Comparison of ENCODE assay signal across 8 mouse cellular contexts in genomic region chr11:69070093-69070492, GRCm38 (mm10). TPM values are rescaled to one million over a fixed set of nuclear protein-coding genes. Genes with fewer than 3 reads are reported as not detected.
DNase-seq lines count a peak whose midpoint lies in the region; ATAC-seq lines count a peak whose summit lies in the region.

No protein-coding gene starts in this region.

- no peaks in the 10 kb centered on the region for H3K27me3 ChIP-seq in lung, embryonic 16.5 days (ENCODE audit: control insufficient read depth, insufficient read depth, low read depth, low read length)
- H3K27me3 ChIP-seq in forebrain, embryonic 12.5 days: 0 out of 2 replicates have a peak, but pooled peaks cover 3% of the 10 kb centered on the region
- H3K27me3 ChIP-seq in limb, embryonic 12.5 days: peaks cover 4% of the 10 kb centered on the region; the same call in 1 of the 2 replicates
- no peaks in the 10 kb centered on the region for H3K27me3 ChIP-seq in neural tube, embryonic 15.5 days (replicated peaks)

- WGBS in lung, embryonic 16.5 days: 1% methylated on average over 13 of the region's 13 CpGs
- WGBS in forebrain, embryonic 12.5 days: under 1% methylated on average over 13 of the region's 13 CpGs
- 1% methylated on average over 13 of the region's 13 CpGs for WGBS in limb, embryonic 12.5 days
- WGBS in neural tube, embryonic 15.5 days: 2% methylated on average over 13 of the region's 13 CpGs

- peak overlapping the region; percentile 96 for H3K27ac ChIP-seq in lung, embryonic 16.5 days (ENCODE audit: low read length)
- peak overlapping the region; percentile 93 for H3K27ac ChIP-seq in forebrain, embryonic 12.5 days
- H3K27ac ChIP-seq in limb, embryonic 12.5 days: peak overlapping the region; percentile 94
- peak overlapping the region; percentile 87 for H3K27ac ChIP-seq in neural tube, embryonic 15.5 days (replicated peaks)

- peak overlapping the region; percentile 84 for H3K9ac ChIP-seq in lung, embryonic 16.5 days (ENCODE audit: low read length)
- peak overlapping the region; percentile 82 for H3K9ac ChIP-seq in forebrain, embryonic 12.5 days
- peak overlapping the region; percentile 81 for H3K9ac ChIP-seq in limb, embryonic 12.5 days (replicated peaks)
- peak overlapping the region; percentile 79 for H3K9ac ChIP-seq in neural tube, embryonic 15.5 days (replicated peaks)

- H3K4me3 ChIP-seq in lung, embryonic 16.5 days (ENCODE audit: low read length): peak overlapping the region; percentile 71
- peak overlapping the region; percentile 60 for H3K4me3 ChIP-seq in forebrain, embryonic 12.5 days (replicated peaks)
- H3K4me3 ChIP-seq in limb, embryonic 12.5 days (replicated peaks): peak overlapping the region; percentile 62
- H3K4me3 ChIP-seq in neural tube, embryonic 15.5 days (replicated peaks): peak overlapping the region; percentile 70

- DNase-seq in lung, postnatal 14 days: no peak
- no peak for DNase-seq in thymus, postnatal 10 days (ENCODE audit: low spot score in 2 of 2)
- DNase-seq in thymus, postnatal 0 days (ENCODE audit: low spot score): no peak
- DNase-seq in cerebellum, adult 8-10 months: no peak

- ATAC-seq in lung, embryonic 16.5 days (ENCODE audit: low read depth): no peak
- ATAC-seq in forebrain, embryonic 12.5 days (ENCODE audit: low FRiP score): no peak
- no peak for ATAC-seq in limb, embryonic 12.5 days (ENCODE audit: insufficient number of reproducible peaks, insufficient read depth, low FRiP score, low TSS enrichment, low read depth)
- no peak for ATAC-seq in neural tube, embryonic 15.5 days (ENCODE audit: low FRiP score)

- no peaks in the 10 kb centered on the region for H3K36me3 ChIP-seq in lung, embryonic 16.5 days (ENCODE audit: control insufficient read depth, insufficient read depth, low read length)
- no peaks in the 10 kb centered on the region for H3K36me3 ChIP-seq in forebrain, embryonic 12.5 days (replicated peaks)
- H3K36me3 ChIP-seq in limb, embryonic 12.5 days: no peaks in the 10 kb centered on the region
- H3K36me3 ChIP-seq in neural tube, embryonic 15.5 days: no peaks in the 10 kb centered on the region

- H3K4me2 ChIP-seq in lung, embryonic 16.5 days (ENCODE audit: low read depth, low read length): peak overlapping the region; percentile 69
- peak overlapping the region; percentile 80 for H3K4me2 ChIP-seq in forebrain, embryonic 12.5 days
- peak overlapping the region; percentile 84 for H3K4me2 ChIP-seq in limb, embryonic 12.5 days
- H3K4me2 ChIP-seq in neural tube, embryonic 15.5 days: peak overlapping the region; percentile 78

- H3K9me3 ChIP-seq in lung, embryonic 16.5 days (ENCODE audit: control insufficient read depth, low read length): no peaks in the 10 kb centered on the region
- no peaks in the 10 kb centered on the region for H3K9me3 ChIP-seq in forebrain, embryonic 12.5 days
- no peaks in the 10 kb centered on the region for H3K9me3 ChIP-seq in limb, embryonic 12.5 days
- H3K9me3 ChIP-seq in neural tube, embryonic 15.5 days (replicated peaks): no peaks in the 10 kb centered on the region

- H3K4me1 ChIP-seq in lung, embryonic 16.5 days (replicated peaks; ENCODE audit: control insufficient read depth, insufficient read depth, low read length): peaks cover 38% of the 10 kb centered on the region
- peaks cover 42% of the 10 kb centered on the region for H3K4me1 ChIP-seq in forebrain, embryonic 12.5 days
- peaks cover 41% of the 10 kb centered on the region for H3K4me1 ChIP-seq in limb, embryonic 12.5 days (replicated peaks)
- H3K4me1 ChIP-seq in neural tube, embryonic 15.5 days: peaks cover 60% of the 10 kb centered on the region

RNA-seq across cellular contexts. Expression of gene Tmem107, which starts 0.5 kb away (rescaled TPM):
- polyA plus RNA-seq in lung, embryonic 16.5 days (2015; fragmentation: Nextera tagmentation; extraction: Ambion mirVana): 101 and 104 TPM in 2 replicates
- 53.4 and 56.9 TPM in 2 replicates for polyA plus RNA-seq in forebrain, embryonic 12.5 days (2016; fragmentation: Nextera tagmentation; extraction: Ambion mirVana)
- 39.5 and 41.0 TPM in 2 replicates for polyA plus RNA-seq in limb, embryonic 12.5 days (2016; fragmentation: Nextera tagmentation; extraction: Ambion mirVana)
- 33.3 and 39.2 TPM in 2 replicates for polyA plus RNA-seq in neural tube, embryonic 15.5 days (2015; fragmentation: Nextera tagmentation; extraction: Ambion mirVana)
- 29.8 and 33.2 TPM in 2 replicates for polyA plus RNA-seq in thymus, postnatal 0 days (2015; fragmentation: Nextera tagmentation; extraction: Ambion mirVana)

RNA-seq across cellular contexts. Expression of gene Borcs6, which starts 10.6 kb away (rescaled TPM):
- 7.2 and 8.6 TPM in 2 replicates for polyA plus RNA-seq in lung, embryonic 16.5 days (2015; fragmentation: Nextera tagmentation; extraction: Ambion mirVana)
- polyA plus RNA-seq in forebrain, embryonic 12.5 days (2016; fragmentation: Nextera tagmentation; extraction: Ambion mirVana): 7.4 and 11.1 TPM in 2 replicates
- 9.2 and 10.0 TPM in 2 replicates for polyA plus RNA-seq in limb, embryonic 12.5 days (2016; fragmentation: Nextera tagmentation; extraction: Ambion mirVana)
- 20.6 and 24.0 TPM in 2 replicates for polyA plus RNA-seq in neural tube, embryonic 15.5 days (2015; fragmentation: Nextera tagmentation; extraction: Ambion mirVana)
- polyA plus RNA-seq in thymus, postnatal 0 days (2015; fragmentation: Nextera tagmentation; extraction: Ambion mirVana): 9.8 and 12.4 TPM in 2 replicates

RNA-seq across cellular contexts. Expression of gene Vamp2, which starts 18.2 kb away (rescaled TPM):
- polyA plus RNA-seq in lung, embryonic 16.5 days (2015; fragmentation: Nextera tagmentation; extraction: Ambion mirVana): 80.6 and 85.2 TPM in 2 replicates
- 103 and 121 TPM in 2 replicates for polyA plus RNA-seq in forebrain, embryonic 12.5 days (2016; fragmentation: Nextera tagmentation; extraction: Ambion mirVana)
- 68.0 and 79.5 TPM in 2 replicates for polyA plus RNA-seq in limb, embryonic 12.5 days (2016; fragmentation: Nextera tagmentation; extraction: Ambion mirVana)
- 347 and 355 TPM in 2 replicates for polyA plus RNA-seq in neural tube, embryonic 15.5 days (2015; fragmentation: Nextera tagmentation; extraction: Ambion mirVana)
- 35.9 and 38.5 TPM in 2 replicates for polyA plus RNA-seq in thymus, postnatal 0 days (2015; fragmentation: Nextera tagmentation; extraction: Ambion mirVana)

RNA-seq across cellular contexts. Expression of gene Aurkb, which starts 24.6 kb away (rescaled TPM):
- 183 and 189 TPM in 2 replicates for polyA plus RNA-seq in lung, embryonic 16.5 days (2015; fragmentation: Nextera tagmentation; extraction: Ambion mirVana)
- polyA plus RNA-seq in forebrain, embryonic 12.5 days (2016; fragmentation: Nextera tagmentation; extraction: Ambion mirVana): 163 and 169 TPM in 2 replicates
- polyA plus RNA-seq in limb, embryonic 12.5 days (2016; fragmentation: Nextera tagmentation; extraction: Ambion mirVana): 169 and 171 TPM in 2 replicates
- polyA plus RNA-seq in neural tube, embryonic 15.5 days (2015; fragmentation: Nextera tagmentation; extraction: Ambion mirVana): 15.6 and 47.4 TPM in 2 replicates
- polyA plus RNA-seq in thymus, postnatal 0 days (2015; fragmentation: Nextera tagmentation; extraction: Ambion mirVana): 134 and 154 TPM in 2 replicates

RNA-seq across cellular contexts. Expression of gene Per1, which starts 24.9 kb away (rescaled TPM):
- polyA plus RNA-seq in lung, embryonic 16.5 days (2015; fragmentation: Nextera tagmentation; extraction: Ambion mirVana): 31.1 and 32.4 TPM in 2 replicates
- polyA plus RNA-seq in forebrain, embryonic 12.5 days (2016; fragmentation: Nextera tagmentation; extraction: Ambion mirVana): 7.8 and 12.3 TPM in 2 replicates
- 7.2 and 10.4 TPM in 2 replicates for polyA plus RNA-seq in limb, embryonic 12.5 days (2016; fragmentation: Nextera tagmentation; extraction: Ambion mirVana)
- 10.0 and 11.9 TPM in 2 replicates for polyA plus RNA-seq in neural tube, embryonic 15.5 days (2015; fragmentation: Nextera tagmentation; extraction: Ambion mirVana)
- polyA plus RNA-seq in thymus, postnatal 0 days (2015; fragmentation: Nextera tagmentation; extraction: Ambion mirVana): 3.5 and 4.7 TPM in 2 replicates
